Mouse (Mus musculus): Measurements from ENCODE around the gene Neurl1a.

The Neurl1a gene

DNA sequence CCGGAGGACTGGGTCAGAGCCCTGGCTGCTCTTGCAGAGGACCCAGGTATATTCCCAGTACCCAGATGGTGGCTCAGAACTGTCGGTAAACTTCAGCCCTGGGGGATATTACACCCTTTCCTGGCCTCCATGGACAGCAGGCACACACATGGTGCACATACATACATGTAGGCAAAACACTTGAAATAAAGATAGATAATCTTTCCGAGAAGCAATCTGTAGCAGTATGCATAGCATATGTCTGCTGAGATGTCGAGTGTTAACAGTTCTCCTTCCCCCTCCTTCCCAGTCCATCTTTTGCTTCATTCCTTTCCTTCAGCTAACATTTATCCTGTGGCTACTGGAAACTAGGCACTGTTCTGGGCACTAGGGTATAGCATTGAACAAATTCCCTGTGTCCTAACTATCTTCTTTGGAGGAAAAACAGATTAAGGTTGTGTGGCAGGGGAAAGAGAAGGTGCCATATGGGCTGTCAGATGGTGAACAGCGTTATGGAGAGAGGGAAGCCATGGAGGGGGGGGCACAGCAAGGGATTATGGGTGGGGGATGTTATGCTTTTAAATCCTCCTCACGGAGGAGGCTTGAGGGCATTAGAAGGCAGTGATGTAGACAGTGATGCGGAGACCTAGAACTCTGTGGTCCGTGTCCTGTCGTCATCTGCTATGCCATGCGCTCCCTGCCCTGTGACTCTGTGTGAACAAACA lies 33.1 kb downstream of the Neurl1a start:
- in situ Hi-C loops (cut with MboI; ENCODE audit: low sequenced_read_pairs) = no loop called here

DNA sequence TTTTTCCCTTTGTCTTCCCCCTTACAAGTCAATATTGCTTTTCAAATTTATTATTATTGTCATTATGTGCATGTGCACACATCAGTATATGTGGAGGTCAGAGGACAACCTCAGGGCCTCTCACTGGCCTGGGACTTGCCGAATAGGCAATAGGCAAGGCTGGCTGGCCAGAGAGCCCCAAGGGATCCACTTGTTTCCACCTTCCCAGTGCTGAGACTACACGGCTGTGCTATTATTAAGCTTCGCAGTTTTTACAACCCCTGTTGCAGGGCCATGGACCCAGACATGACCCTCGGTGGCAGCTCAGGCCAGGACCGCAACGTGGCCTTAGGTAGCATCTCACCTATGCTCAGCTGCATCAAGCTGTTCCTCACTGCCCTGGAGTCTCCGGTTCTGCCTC lies 33.8 kb downstream of the Neurl1a start:
- in situ Hi-C loops (cut with MboI; ENCODE audit: low sequenced_read_pairs) = no loop called here

DNA sequence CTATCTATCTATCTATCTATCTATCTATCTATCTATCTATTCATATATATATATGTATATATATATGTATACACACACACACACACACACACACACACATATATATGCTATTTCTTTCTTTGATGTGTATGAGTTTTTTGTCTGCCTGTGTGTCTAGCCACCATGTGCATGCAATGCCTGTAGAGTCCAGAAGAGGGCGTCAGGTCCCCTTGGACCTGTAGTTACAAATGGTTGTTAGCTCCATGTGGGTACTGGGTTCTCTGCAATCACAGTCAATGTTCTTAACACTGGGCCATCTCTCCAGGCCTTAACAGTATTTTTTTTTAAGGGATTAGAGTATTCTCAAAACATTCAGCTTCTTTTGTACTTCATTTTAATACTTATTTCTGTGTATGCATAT lies 34.9 kb downstream of the Neurl1a start:
- in situ Hi-C loops (cut with MboI; ENCODE audit: low sequenced_read_pairs) = no loop called here

DNA sequence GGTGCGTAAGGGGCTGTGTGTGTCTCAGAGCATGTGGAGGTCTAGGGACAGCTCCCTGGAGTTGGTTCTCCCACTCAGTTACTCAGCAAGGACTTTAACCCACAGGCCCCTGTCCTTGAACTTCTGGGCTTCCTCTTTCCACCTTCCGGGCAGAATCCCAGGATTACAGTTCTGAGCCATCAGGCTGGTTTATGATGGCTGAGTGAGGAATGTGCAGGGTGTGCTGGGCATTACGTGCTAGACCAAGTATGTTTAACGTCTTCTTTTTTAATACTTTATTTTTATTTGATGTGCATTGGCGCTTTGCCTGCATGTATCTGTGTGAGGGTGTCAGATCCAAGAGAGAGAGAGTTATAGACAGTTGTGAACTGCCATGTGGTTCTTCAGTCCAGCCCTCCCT lies 38.1 kb downstream of the Neurl1a start:
- in situ Hi-C loops (cut with MboI; ENCODE audit: low sequenced_read_pairs) = no loop called here

DNA sequence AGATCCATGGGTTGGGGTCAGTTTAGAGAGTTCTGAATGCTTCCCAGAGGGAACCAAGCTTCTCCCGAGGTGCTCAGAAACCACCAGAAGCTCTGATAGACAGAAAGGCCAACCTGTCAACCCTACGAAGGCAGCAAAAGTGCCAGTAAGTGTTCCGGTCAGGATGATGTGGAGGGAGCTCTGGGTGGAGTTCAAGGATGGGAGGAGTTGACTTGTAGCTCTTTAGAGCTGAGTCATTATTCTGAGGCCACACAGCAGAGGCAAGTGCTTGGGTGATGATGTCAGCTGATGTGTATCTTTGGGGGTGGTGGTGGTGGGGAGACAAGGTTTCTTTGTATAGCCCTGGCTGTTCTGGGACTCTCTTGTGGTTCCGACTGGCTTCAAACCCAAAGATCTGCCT lies 41.0 kb downstream of the Neurl1a start:
- in situ Hi-C loops (cut with MboI; ENCODE audit: low sequenced_read_pairs) = no loop called here

DNA sequence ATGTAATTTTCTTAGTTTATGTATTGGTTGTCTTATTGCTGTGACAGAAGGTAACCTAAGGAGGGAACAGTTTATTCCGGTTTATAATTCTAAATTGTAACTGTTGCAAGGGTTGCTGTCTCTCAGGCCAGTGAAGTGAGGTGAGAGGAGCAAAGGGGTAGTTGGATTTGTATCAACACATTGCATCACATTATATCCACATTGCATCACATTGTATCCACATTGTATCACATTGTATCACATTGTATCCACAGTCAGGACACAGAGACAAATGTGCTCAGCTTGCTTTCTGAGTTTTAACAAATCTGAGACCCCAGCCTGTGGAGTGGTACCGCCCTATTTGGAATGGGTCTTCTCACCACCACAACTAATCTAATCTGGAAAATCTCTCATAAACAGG lies 41.6 kb downstream of the Neurl1a start:
- in situ Hi-C loops (cut with MboI; ENCODE audit: low sequenced_read_pairs) = no loop called here

DNA sequence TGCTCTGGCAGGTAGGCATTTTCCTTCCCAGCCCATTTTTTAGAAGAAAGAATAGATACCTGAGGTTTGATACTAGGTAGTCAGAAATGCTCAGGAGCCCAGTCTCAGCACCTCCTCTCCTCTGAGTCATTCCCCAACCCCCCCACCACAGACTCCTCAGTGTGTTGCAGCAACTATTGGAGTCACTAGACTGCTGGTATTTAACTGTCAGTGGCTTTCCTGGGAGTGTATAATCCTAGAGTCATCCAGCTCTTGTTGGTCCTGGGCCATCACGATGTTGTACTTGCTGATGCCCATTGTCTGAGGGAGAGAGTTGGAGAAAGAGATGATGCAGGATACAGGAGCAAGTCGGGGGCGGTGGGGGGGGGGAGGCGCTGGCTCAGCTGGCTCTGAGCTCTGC lies 42.4 kb downstream of the Neurl1a start:
- in situ Hi-C loops (cut with MboI; ENCODE audit: low sequenced_read_pairs) = no loop called here

DNA sequence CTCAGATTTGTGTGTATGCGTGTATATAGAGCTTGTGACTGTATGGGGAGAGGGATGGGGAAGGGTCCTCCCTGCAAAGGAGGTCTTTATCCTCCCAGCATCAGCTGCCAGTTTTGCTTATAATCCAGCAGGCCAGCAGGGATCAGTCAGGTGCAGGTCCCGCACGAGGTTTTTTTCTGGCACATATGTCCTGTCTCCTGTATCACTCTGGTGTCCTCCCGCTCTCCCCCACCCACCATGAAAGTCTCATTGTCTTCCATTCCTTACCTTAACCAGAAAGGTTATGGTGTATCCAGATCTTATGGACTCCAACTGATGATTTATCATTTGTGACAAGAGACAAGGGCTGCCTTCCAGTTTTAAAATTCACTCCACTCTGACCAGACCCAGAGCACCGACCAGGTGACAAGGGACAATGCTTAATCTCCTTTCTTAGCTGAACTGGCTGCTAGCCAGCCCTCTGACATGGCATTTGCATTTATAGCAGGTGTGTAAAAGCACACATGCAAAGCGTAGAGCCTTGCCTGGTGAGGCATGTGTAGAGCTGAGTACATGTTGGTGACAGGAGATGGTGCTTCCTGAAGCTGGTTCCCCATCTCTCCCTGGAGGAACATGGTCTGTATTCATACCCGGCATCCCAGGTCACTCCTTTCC lies 43.0 kb downstream of the Neurl1a start:
- in situ Hi-C loops (cut with MboI; ENCODE audit: low sequenced_read_pairs) = no loop called here

DNA sequence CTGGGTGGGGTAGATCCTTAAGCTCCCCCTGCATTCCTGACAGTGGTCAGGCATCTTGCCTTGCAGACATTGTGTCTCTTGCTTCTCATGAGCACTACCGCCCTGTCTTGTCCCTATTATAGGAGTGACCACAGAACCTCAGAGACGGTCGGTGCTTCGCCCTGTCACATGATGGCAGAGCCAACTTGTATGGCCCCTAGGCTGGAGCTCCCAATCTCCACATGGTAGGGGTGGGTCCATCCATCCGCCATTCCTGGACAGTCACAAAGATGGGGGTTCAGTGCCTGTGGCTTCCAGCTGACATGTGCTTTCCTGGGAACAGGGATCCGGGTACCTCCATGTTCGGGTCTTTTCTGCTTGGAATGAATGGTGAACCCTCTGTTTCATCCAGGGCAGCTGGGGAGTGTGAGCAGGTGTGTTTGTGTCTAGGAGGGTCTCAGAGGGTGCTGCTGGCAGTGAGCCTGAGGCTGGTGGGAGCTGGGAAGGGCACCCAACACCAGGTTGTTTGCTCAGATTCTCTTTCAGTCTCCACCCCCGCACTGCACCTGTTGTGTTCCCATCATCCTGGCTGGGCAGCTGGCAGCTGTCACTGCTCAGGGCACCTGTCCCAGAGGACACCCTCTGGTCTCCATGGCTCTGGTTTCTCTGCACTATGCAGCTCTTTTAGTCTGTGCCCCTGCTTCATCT lies 43.7 kb downstream of the Neurl1a start:
- in situ Hi-C loops (cut with MboI; ENCODE audit: low sequenced_read_pairs) = no loop called here

DNA sequence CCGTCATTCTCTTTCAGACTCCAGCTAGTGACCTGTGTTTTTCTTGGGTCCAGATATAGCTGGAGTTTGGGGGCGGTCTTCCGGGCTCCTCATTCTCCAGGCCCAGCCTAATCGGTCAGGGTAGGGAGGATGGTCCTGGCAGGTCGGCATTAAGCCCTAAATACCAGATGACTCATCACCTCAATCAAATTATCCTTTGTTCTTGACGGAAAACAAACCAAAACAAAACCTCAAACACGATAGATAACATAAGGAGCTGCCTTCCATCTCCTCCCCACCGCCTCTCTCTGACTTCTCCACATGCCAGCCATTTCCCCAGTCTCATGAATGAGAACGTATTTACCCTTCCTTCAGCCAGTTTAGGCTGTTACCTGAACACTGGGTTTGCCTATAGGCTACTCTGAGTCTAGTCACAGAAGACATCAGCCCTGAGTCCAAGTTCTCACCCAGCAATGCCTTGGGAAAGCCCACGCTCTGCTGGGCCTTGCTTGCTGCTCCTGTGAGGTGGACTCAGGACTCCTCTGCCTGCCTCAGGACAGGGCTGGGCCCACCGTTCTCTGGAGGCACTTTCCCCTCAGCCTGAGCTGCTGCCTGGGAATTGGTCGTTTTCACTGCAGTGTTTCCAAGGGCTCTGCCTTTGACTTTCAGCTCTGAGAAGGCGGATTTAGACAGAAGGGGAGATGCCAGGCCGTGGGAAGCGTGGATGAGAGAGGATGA lies 44.4 kb downstream of the Neurl1a start:
- in situ Hi-C loops (cut with MboI; ENCODE audit: low sequenced_read_pairs) = no loop called here

DNA sequence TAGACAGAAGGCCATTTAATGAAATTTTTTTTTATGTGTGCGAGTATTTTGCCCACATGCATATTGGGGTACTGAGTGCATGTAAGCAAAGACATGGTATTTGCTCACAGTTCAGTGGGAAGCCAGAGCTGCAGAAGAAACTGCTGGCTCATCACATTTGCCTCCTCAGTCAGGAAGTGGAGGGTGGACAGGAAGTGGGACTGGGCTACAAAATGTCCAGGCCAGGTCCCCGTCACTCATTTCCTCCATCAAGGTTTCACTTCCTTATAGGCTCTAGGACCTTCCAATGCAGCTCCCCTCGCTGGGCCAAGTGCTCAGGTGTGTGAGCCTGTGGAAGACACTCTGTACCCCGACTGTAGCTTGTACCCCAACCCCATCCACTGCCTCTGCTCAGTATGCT lies 46.1 kb downstream of the Neurl1a start:
- in situ Hi-C loops (cut with MboI; ENCODE audit: low sequenced_read_pairs) = no loop called here

DNA sequence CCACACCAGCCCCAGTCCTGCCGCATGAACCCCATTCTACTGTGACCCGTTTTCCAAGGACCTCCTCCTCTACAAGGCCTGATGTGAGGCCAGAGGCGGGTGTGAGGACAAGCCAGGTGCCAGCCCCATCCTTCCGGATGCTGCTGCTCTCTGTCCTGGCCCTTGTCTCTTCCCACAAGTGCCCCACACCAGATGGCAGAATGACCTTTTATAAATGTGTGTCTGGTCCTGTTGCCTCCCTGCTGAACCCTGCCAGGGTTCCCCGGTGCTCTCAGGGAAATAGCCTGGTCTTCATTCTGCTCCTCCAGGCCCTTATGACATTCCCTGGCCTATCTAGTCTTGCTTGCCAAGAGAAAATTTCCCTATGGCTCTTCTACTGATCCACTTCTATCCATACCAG lies 47.2 kb downstream of the Neurl1a start:
- in situ Hi-C loops (cut with MboI; ENCODE audit: low sequenced_read_pairs) = no loop called here

DNA sequence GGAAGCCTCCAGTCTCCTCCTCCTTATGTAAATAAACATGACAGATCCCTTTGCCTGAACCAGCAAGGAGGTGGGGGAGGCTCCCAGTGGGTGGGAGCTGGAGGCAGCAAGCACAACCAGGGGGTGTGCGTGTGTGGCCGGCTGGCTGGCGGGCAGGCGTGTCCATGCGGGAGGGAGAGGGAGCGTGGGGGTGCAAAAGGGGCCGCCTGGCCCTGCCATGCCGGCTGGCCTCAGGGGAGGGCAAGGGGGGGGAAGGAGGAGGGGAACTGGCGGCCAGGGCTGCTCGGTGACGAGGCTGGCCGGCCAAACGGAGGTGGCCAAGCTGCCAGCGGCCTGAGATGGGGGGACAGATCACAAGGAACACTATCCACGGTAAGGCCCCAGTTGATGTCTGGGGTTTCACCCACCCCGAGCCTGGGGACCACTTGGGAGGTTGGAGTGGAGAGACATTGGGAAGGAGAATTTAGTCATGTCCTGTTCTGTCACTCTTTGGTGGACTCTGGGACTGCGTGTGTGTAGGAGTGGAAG lies 50.2 kb downstream of the Neurl1a start:
- in situ Hi-C loops (cut with MboI; ENCODE audit: low sequenced_read_pairs) = no loop called here

DNA sequence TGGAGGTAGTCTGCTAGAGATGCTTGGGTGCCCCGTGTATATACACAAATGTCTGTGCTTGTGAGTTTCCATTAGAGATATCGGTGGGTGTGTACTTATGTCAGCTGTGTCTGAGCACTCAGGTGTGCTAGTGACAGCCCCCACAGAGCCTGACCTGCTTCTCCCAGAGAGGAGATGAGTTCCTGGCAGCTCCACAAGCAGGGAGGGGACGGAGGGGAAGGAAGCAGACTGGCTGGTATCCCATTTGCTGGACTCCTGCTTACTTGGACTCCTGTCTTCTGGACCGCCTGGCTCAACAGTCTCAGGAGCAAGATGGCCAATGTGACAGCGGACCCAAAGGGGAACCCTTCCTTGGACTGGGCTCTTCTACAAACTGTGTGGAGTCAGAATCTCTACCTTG lies 50.8 kb downstream of the Neurl1a start:
- in situ Hi-C loops (cut with MboI; ENCODE audit: low sequenced_read_pairs) = no loop called here

DNA sequence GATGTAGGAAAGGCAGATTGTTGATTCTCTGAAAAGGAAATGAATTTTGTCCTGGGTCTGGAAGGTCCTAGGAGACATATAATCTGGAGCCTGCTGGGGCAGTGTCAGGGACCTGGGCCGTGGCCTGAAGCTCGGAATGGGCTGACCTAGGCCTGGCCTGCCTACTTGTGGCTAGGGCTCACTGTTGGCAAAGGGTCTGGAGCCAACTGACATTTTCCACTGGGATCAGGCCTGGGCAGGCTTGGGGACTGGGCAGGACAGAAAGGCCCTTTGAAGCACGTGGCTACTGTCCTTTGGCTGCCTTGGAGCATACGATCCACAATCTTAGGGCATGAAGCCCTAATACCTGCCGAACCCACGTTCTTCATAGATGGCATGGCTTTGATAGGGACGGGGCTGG lies 51.5 kb downstream of the Neurl1a start:
- in situ Hi-C loops (cut with MboI; ENCODE audit: low sequenced_read_pairs) = no loop called here

DNA sequence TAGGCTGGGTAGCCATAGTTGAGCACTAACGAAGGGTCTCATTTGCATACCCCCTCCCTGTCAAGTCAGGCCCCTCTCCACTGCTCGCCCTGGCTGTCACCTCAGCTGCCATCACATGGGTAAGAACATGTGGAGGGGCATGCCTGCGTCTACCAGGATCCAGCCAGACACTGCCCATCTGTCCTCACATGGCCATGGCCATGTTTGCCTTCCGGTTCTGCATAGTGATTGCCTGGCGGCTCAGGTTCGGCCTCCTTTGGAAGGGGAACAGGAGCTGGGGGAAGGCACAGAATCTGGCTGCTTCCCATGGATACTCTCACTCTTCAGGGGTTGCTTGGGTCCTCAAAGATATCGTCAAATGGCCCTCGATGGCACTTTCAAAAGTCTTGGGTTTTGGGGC lies 52.1 kb downstream of the Neurl1a start:
- in situ Hi-C loops (cut with MboI; ENCODE audit: low sequenced_read_pairs) = no loop called here

DNA sequence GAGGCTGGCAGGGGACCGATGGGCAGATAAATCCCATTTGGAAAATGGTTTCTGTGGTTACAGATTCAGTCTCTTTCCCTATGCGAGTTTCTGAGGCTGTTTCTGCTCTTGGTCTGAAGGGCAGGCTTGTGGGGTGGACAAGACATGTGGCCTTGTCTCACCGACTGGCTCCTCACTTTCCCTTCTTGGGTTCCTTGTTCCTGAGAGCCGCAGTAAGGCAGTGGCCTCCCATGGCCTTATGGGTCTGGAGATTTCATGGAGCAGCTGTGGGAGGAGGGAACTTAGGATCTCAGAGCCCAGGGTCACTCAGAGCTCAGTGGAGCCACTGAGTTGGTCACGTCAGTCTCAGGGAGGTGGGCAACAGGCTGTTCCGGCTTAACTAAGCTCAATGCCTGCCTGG lies 52.8 kb downstream of the Neurl1a start:
- in situ Hi-C loops (cut with MboI; ENCODE audit: low sequenced_read_pairs) = no loop called here

DNA sequence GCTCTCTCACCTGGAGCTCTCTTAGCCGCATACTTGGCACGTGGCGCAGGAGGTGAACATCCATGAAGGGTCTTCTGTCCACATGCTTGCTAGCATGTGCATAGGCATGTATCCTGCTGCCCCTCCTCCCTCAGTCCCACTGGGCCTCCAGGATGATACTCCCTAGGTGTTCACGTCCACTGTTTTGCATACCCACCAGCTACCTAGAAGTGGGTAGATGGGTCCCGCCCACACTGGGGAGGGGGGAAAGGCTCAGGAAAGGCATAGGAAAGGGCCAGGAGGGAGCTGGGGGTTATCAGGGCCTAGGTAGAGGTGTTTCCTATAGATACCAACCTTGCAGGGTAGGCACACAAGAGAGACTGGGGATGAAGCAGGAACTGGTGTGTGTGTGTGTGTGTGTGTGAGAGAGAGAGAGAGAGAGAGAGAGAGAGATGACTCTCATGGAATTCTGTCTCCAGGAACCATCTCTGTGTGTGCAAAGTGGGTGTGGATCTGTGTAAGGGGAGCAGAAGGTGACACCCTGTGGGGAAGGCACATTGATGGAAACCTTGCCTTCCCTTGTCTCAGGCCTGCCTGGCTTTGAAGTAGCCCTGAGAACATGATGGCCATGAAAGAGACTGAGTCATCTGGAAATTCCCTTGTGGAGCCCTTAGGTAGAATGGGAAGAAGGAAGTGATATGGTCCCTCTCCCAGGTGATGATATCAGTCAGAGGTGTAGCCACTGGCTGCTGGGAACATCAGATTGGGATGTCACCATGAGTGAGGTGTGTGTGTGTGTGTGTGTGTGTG lies 53.7 kb downstream of the Neurl1a start:
- in situ Hi-C loops (cut with MboI; ENCODE audit: low sequenced_read_pairs) = no loop called here

DNA sequence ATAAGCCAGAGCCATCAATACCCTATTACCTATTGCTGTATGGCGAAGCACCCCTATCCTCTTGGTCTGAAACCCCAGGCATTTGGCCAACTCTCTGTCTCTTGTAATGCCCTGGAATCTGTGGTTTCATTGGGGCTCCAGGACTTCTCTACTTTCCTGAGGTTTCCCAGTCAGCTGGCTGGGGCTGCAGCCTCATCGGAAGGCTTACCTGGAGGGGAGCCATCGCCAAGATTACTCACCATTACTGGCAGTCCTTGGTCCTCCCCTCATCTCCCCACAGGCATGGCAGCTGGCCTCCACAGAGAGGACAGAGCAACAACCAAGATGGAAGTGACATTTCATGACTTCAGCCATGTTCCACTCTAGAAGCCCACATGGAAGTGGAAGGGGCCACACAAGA lies 54.5 kb downstream of the Neurl1a start:
- in situ Hi-C loops (cut with MboI; ENCODE audit: low sequenced_read_pairs) = no loop called here

DNA sequence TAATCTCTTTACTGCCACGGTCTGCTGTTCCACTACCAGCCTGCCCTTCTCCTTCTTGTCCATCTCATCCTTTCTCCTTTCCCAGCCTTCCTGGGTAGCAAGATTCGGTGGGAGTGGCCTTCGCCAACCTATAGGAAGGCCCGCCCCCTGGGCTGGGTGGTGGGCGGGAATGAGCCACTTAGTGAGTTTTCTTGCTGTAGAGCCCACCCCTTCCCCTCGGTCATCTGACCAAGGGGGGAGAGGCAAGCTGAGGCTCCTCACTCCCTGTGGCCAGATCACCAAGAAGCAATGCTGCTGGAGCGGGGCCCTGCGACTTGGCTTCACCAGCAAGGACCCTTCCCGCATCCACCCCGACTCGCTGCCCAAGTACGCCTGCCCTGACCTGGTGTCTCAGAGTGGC lies 61.5 kb downstream of the Neurl1a start:
- in situ Hi-C loops (cut with MboI; ENCODE audit: low sequenced_read_pairs) = no loop called here

DNA sequence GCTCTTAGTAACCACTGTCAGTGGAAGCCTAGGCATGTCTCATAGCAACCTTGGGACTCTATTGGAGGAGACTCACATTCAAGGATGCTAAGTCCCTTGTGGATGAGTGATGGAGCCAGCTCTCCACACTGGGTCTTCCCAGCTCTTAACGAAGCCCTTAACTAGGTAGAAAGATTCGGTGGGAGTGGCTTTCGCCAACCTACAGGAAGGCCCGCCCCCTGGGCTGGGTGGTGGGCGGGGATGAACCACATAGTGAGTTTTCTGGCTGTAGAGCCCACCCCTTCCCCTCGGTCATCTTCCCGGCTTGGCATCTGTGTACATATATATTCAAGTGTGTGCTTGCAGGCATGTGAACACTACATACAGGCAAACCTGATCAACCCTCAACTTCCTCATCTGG lies 62.3 kb downstream of the Neurl1a start:
- in situ Hi-C loops (cut with MboI; ENCODE audit: low sequenced_read_pairs) = no loop called here

Data from CH12F3 (cell line).